Mouse (Mus musculus) macrophage (primary cell): ENCODE results near the gene Nle1. TPM values are rescaled to one million over a fixed set of nuclear protein-coding genes. Genes with fewer than 3 reads are reported as not detected.

Experiments used
- polyA plus RNA-seq: library from polyadenylated mRNA; stranded (reverse); fragments of 250-400 nt; gene quantifications from 3 replicates; pipeline ENCODE4 v1.2.4, GENCODE M21; 2018; ENCODE audit warnings: inconsistent platforms

Nle1 gene
- polyA plus RNA-seq, 1 experiment from 2014 or later: 3.7 TPM

Other genes with a start within 250 kb of the Nle1 start
- 0.10 to 0.12 TPM in 2 of 3 replicates, not detected in the other for gene Cct6b, start 144.1 kb downstream of the Nle1 start, polyA plus RNA-seq
- 17.4 to 31.8 TPM (median 19.8 TPM) in 3 replicates for gene Zfp830, start 144.1 kb downstream of the Nle1 start, polyA plus RNA-seq
- 8.5 to 10.4 TPM (median 9.2 TPM) in 3 replicates for gene Lig3, start 127.3 kb downstream of the Nle1 start, polyA plus RNA-seq
- gene Rffl, start 37.2 kb downstream of the Nle1 start, polyA plus RNA-seq: 3.1 to 7.7 TPM (median 5.0 TPM) in 3 replicates
- 6.3 to 8.1 TPM (median 7.7 TPM) in 3 replicates for gene Rad51d, start 17.8 kb downstream of the Nle1 start, polyA plus RNA-seq
- gene Fndc8, start 16.3 kb downstream of the Nle1 start, polyA plus RNA-seq: not detected in 3 replicates
- gene Unc45b, start 2.1 kb upstream of the Nle1 start, polyA plus RNA-seq: 0.06 TPM in 1 of 3 replicates, not detected in the others
- 138 to 296 TPM (median 191 TPM) in 3 replicates for gene Slfn5, start 42.9 kb upstream of the Nle1 start, polyA plus RNA-seq
- 24.7 to 28.8 TPM (median 27.0 TPM) in 3 replicates for gene Slfn9, start 83.4 kb upstream of the Nle1 start, polyA plus RNA-seq
- 43.7 to 104 TPM (median 83.5 TPM) in 3 replicates for gene Slfn8, start 112.4 kb upstream of the Nle1 start, polyA plus RNA-seq
- gene Slfn2, start 156.7 kb upstream of the Nle1 start, polyA plus RNA-seq: 335 to 670 TPM (median 455 TPM) in 3 replicates
- 3.5 to 9.8 TPM (median 4.5 TPM) in 3 replicates for gene Slfn1, start 208.4 kb upstream of the Nle1 start, polyA plus RNA-seq